Mouse (Mus musculus): ENCODE data around the gene Dync2li1.

Gene Dync2li1

DNA sequence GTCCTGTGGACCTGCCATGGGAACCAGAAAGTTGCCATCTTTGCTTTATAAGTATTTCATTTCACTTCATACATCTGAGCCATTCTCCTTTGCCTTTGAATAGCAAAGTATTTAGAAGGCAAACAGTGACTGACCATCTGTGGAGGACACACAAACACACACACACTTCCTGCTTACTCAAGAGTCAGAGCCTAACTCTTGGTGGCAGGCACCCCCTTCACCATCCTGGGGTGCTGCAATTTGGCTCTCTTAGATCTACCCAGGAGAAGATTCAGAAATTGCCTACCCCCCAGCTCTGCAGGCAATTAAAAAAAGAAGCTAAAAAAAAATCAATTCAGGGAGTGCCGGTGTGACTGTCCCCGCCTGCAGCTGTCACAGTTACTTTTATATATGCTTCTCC lies 20.2 kb downstream of the Dync2li1 start:
- no peak for DNase-seq (ENCODE audit: low read depth)

DNA sequence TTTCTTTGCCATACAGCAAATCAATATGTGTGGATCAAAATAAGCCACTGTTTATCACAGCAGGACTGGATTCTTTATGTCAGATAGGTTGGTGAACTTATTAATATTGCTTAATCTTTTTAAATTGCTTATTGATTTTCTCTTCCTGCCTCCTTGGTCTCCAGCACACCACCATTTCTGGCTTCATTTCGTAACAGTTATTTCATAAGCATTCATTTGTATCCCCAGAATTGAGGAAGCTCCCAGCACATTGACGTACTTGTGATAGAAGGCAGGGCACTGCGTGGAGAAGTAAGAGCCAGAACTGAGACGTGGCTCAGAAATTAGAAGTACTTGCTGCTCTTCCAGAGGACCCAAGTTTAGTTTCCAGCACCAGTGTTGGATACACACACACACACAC lies 21.3 kb downstream of the Dync2li1 start:
- peak; percentile 51 for DNase-seq (ENCODE audit: low read depth)

GRCm38 (mm10) chr17:84650302-84651017 lies 24.2 kb downstream of the Dync2li1 start:
- no peak for DNase-seq (ENCODE audit: low read depth)

DNA sequence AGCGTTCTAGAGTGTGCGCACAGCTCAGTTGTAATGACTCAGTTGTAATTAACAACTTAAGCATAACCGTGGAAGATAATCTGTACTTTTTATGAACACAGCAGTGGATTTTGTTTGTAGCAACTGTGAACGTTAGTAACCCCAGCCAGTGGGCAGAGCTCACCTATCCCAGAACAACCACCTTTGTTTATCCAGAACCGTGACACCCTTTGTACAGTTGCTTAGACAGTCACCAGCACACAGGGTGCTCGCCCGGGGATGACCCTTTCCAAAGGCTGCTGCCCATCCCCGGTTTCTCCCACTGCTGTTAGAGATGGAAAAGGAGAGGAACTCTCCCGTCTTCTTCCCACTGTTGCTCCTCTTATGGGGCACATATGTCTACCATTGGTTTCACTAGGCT lies 27.2 kb downstream of the Dync2li1 start:
- DNase-seq (ENCODE audit: low read depth), result no peak

GRCm38 (mm10) chr17:84656205-84656604 lies 29.9 kb downstream of the Dync2li1 start:
- no peak for DNase-seq (ENCODE audit: low read depth)

GRCm38 (mm10) chr17:84656653-84657421 lies 30.5 kb downstream of the Dync2li1 start:
- DNase-seq (ENCODE audit: low read depth), result no peak

DNA sequence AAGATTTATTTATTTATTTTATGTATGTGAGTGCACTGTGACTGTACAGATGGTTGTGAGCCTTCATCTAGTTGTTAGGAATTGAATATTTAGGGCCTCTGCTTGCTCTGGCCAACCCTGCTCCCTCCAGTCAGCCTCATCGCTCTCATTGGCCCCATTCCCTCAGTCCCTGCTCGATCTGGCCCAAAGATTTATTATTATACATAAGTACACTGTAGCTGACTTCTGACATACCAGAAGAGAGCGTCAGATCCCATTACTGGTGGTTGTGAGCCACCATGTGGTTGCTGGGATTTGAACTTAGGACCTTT lies 31.1 kb downstream of the Dync2li1 start:
- DNase-seq (ENCODE audit: low read depth), result no peak

- DNase-seq (ENCODE audit: low read depth), result no peak
Measured at GRCm38 (mm10) chr17:84657782-84658181, 31.5 kb downstream of the Dync2li1 start.

- no peak for DNase-seq (ENCODE audit: low read depth)
Measured at GRCm38 (mm10) chr17:84658195-84658594, 31.9 kb downstream of the Dync2li1 start.

GRCm38 (mm10) chr17:84658951-84659350 lies 32.7 kb downstream of the Dync2li1 start:
- no peak for DNase-seq (ENCODE audit: low read depth)

- no peak for DNase-seq (ENCODE audit: low read depth)
Measured at GRCm38 (mm10) chr17:84665053-84665452, 38.8 kb downstream of the Dync2li1 start.

DNA sequence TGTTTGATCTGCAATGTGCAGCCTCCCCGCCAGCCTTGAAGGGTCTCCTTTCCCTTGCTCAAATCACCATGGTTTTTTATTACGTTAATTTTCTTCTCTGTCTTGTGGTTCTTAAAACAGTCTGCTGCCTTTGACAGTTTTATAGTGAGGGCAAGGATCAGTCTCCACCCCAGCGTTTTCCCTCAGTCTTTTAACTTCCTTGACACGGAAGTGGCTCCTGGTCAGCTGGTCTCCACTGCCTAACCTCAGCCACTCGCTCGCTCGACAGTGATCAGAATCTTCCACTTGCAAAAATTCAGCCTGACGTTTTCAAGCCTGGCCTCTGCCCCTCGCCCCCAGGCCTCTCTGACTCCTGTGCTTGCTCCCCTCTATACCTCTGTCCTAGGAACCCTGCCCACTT lies 39.4 kb downstream of the Dync2li1 start:
- no peak for DNase-seq (ENCODE audit: low read depth)

GRCm38 (mm10) chr17:84667848-84668247 lies 41.6 kb downstream of the Dync2li1 start:
- DNase-seq (ENCODE audit: low read depth), result no peak

DNA sequence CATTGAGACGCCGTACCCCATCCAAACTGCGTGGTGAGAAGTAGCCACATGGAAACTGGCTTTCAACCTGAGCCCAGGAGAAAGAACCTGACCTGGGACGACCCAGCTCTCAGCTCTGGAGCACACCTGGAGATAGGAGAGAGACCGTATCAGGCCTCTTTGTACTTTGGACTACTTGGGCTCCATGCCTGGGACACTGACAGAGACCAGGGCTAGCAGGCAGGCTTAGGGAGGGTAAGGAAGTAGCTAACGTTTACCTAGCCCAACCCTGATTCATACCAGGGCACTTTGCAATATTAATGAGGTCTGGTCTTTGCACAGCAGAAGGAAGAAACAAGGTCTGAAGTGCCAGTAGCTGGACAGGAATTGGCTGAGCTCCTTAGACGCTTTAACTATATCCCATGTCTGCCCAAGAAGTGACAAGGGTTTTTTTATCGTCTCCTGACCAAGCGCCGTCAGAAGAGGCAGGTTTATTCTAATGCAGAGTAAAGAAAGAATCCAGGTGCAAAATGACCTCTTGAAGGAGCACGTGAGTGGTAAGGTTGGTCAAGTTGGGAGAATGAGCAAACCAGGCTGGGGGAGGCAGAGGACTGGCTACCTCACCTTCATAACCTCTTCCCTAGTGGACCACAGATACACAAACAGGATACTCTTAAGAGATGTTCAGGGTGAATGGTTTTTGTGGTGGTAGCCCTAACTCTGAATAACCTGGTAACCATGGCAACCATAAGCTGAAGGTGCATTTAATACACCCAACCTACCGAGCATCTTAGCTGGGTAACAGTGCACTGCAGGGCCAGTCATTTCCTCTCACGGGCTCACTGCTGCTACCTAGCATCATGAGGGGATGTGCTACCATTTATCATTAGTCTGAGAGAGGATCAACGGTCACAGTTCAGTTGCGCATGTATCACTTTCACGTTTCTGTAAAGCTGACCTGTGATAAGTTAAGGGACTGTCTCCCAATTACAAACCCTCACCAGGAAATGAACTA lies 46.4 kb downstream of the Dync2li1 start:
- DNase-seq (ENCODE audit: low read depth), result no peak

GRCm38 (mm10) chr17:84674048-84674447 lies 47.8 kb downstream of the Dync2li1 start:
- DNase-seq (ENCODE audit: low read depth), result no peak

- DNase-seq (ENCODE audit: low read depth), result no peak
Measured at GRCm38 (mm10) chr17:84675204-84675603, 48.9 kb downstream of the Dync2li1 start.

DNA sequence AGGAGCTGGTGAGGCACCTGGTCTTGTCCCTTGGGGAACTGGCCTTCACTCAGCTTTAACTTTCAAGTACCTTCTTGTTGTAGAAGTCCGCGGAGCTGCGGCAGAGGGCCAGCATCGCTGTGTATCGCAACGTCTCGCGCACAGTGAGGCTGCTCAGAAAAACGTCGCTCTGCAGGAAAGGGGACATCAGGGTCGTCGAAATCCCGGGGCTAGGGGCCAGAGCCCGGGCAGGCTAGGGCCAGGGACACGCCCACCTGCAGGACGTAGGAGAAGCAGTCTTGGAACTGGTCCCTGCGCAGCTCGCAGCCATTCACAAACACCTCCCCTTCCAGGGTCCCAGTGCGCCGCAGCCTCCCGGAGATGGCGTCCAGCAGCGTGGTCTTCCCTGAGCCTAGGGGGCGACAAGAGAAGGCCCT lies 49.7 kb downstream of the Dync2li1 start, which contains the start of gene Abcg8:
Gene Abcg8, plus strand, starts transcription at position 352 of the 416 bp plus-strand sequence.
- DNase-seq (ENCODE audit: low read depth), result no peak

DNA sequence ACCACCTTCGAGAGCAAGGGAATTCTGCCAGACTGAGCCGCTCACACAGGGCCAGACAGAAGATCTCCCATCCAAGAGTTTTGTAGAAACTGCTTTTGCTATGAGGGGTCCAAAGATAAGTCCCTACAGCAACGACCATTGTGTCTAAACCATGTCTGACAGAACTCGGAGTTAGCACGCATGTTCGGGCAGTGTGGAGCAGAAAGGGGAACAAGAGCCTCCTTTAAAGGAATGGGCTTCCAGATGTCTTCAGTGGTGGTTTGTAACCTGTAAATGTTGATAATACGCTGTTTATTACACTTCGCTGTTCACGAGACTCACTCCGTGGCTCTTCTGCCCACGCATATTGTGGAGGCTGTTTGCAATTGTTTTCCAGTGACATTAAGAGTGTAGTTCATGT lies 51.3 kb downstream of the Dync2li1 start:
- no peak for DNase-seq (ENCODE audit: low read depth)

DNA sequence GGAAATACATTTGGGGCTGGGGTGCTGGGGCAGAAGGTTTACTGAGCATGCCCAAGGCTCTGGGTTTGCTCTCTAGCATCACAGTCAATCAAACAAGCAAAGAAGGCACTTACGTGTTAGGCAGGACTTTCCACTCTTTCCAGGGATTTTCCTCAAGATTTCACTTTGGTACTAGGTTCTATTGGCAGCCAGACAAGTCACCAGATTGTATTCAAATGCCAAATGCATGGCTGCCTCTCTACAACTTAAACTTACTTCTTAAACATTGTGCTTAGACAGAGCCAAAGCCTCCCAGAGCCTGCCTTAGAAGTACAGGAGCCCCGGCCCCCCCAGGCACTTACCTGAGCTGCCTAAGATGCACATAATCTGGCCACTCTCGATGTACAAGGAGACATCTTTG lies 55.4 kb downstream of the Dync2li1 start:
- DNase-seq (ENCODE audit: low read depth), result no peak

DNA sequence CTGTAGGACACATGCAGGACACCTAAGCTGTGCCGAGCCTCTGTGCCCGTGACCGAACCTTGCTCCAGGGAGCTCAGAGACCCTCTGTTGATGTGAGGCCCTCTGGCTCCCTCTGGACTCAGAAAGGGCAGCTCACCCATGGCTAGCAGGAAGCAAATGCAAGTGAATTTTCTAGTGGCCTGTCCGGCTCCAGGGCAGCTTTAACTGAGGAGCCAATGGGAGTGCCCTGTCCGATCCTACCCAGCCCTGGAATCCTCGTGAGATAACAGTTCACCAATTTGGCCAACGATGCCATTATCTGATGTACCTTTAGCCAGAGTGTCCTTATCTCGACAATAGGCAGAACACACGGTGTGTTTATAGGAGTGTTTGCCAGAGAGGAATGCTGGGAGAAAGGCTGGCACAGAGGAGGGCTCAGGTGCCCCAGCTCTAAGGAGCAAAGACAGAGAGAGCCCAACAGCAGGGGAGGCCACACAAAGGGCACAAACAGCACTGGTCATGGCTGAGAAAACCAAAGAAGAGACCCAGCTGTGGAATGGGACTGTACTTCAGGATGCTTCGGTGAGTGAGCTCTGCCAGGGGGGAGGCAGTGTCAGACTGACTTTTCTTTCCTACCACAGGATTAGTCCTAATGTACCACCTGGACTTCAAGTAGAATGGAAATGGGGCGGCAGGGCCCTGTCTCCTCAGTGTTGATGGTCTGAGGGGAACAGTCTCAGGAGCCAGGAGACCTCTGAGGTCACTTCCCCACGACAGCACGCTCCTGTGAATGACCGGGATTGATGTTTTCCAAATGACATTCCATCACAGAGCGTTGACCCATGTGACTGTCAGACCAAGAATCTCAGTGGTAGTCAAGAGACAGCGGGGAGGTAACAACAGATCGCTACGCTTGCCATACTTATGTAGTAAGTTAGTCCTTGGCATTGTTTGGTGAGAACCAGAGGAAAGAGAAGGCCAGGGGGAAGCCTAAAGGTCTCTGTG lies 56.7 kb downstream of the Dync2li1 start, which contains the start of gene Abcg5:
Gene Abcg5, minus strand, starts transcription at position 278 of the 984 bp plus-strand sequence.
- no peak for DNase-seq (ENCODE audit: low read depth)

DNA sequence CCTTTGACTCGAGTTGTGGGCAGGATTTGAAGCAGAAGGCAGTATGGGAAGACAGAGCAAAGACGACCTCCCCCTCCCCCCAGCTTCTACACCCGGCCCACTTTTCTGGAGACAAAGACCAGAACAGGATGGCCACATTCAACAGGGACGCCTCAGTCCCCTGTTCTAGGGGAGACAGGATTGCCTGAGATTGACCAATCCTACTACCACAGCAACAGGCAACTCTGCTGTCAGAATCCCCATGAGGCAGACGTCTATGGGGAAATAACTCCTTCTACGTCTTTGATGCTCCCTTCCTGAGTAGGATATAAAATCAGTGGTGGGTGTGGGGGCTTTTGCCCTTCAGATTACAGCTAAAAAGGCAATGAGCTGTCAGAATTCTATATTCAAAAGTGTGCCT lies 58.0 kb downstream of the Dync2li1 start:
- DNase-seq (ENCODE audit: low read depth), result no peak

Measured in 416B (cell line).